Mouse (Mus musculus) kidney, postnatal 0 days (tissue): ENCODE data around the gene Inpp5k. TPM values are rescaled to one million over a fixed set of nuclear protein-coding genes. Genes with fewer than 3 reads are reported as not detected.

Experiments used
- ATAC-seq: fragments of 200-750 bp; cut with Nextera tagmentation; replicated peaks from 2 replicates; pipeline ENCODE4 v1.8.0; 2017; ENCODE audit warnings: low read depth, moderate number of reproducible peaks, moderate TSS enrichment, moderate library complexity; ENCODE audit not compliant: low FRiP score
- DNase-seq: peaks from one replicate; pipeline ENCODE4 v3.0.0-alpha.2; 2016; ENCODE audit warnings: low spot score
- H3K27ac ChIP-seq: fragments of 300-500 bp; sonication (generic); 2 replicates; pipeline ENCODE4 v1.5.1; 2014; ENCODE audit warnings: mild to moderate bottlenecking
- H3K27me3 ChIP-seq: fragments of 300-500 bp; sonication (generic); 2 replicates; pipeline ENCODE4 v1.6.1; 2014; ENCODE audit warnings: low read length, mixed read lengths; ENCODE audit not compliant: insufficient read depth
- H3K36me3 ChIP-seq: fragments of 300-500 bp; sonication (generic); 2 replicates; pipeline ENCODE4 v1.6.1; 2014; ENCODE audit warnings: low read length, mixed read lengths; ENCODE audit not compliant: insufficient read depth
- H3K4me1 ChIP-seq: fragments of 300-500 bp; sonication (generic); replicated peaks from 2 replicates; pipeline ENCODE4 v1.6.1; 2014; ENCODE audit warnings: antibody characterized with exemption, low read length, mixed read lengths; ENCODE audit not compliant: insufficient read depth
- H3K4me2 ChIP-seq: fragments of 300-500 bp; sonication (generic); 2 replicates; pipeline ENCODE4 v1.6.1; 2014; ENCODE audit warnings: mild to moderate bottlenecking, low read length, moderate library complexity, mixed read lengths
- H3K4me3 ChIP-seq: fragments of 300-500 bp; sonication (generic); replicated peaks from 2 replicates; pipeline ENCODE4 v1.5.1; 2014; ENCODE audit warnings: low read depth, low read length
- H3K9ac ChIP-seq: fragments of 300-500 bp; sonication (generic); 2 replicates; pipeline ENCODE4 v1.6.1; 2014; ENCODE audit warnings: low read depth, low read length
- H3K9me3 ChIP-seq: fragments of 300-500 bp; sonication (generic); replicated peaks from 2 replicates; pipeline ENCODE4 v1.6.1; 2016; ENCODE audit warnings: low read length, inconsistent platforms, mixed read lengths
- CTCF ChIP-seq: IDR thresholded peaks from 2 replicates; pipeline ENCODE4 v1.5.1; 2016; ENCODE audit warnings: antibody characterized with exemption, low read depth, mild to moderate bottlenecking, moderate library complexity
- WGBS: fragments of 180-500 bp; shearing (Covaris S2); extraction: QIAGEN DNeasy Blood & Tissue Kit; methylation state at CpG from one replicate; pipeline ENCODE4 v1.1.7; 2014; 5-methylcytosine and 5-hydroxymethylcytosine counted together
- polyA plus RNA-seq: library from polyadenylated mRNA; unstranded; fragments of >200 nt; fragmentation: Nextera tagmentation; extraction: Ambion mirVana; gene quantifications from 2 replicates; pipeline ENCODE4 v1.2.1, GENCODE M21; 2015

Inpp5k gene
- 35.9 and 38.6 TPM in 2 replicates for polyA plus RNA-seq

DNA sequence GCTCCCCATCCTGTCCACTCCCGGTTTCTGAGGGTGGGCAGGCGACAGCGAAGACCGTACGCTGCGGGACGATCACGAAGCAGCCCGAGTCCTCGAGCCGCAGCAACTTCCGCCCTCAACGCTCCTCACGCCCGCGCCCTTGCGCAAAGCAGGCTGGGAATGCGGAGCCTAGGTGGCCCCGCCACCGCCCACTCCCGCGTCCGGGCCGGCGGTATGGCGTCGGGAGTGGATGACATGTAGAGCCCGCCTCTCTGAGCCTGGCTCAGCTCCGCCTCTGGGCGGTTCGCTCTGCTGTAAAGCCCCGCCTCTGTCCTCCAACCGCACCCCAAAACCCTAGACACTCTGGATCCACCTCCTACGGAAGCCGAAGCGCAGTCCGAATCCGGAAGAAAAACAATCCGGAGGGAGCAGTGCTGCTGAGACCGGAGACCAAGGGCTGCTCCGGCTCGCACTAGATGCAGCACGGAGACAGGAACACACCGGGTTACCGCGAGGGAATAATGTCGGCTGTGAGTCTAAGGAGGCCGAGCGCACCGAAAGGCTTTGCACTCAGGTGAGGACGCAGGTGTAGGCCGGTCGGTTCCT is at the start of gene Inpp5k:
Gene Inpp5k (plus strand): TSS at position 344 of the 585 bp plus-strand sequence.
- H3K27me3 ChIP-seq, result no peaks in the 10 kb centered on the region
- H3K4me2 ChIP-seq, result peak within 1 kb of the TSS; percentile 58
- under 1% methylated on average over 53 of the region's 53 CpGs for WGBS
- H3K9me3 ChIP-seq, result no peaks in the 10 kb centered on the region
- H3K4me3 ChIP-seq, result peak within 1 kb of the TSS; percentile 61
- peaks cover 27% of the 10 kb centered on the region for H3K36me3 ChIP-seq
- H3K9ac ChIP-seq, result peak within 1 kb of the TSS; percentile 57
- ATAC-seq, result peak; percentile 96
- H3K4me1 ChIP-seq, result peaks cover 8% of the 10 kb centered on the region
- peak within 1 kb of the TSS; percentile 87 for H3K27ac ChIP-seq
- DNase-seq, result peak; percentile 99
- TF ChIP-seq CTCF, result no peak

DNA sequence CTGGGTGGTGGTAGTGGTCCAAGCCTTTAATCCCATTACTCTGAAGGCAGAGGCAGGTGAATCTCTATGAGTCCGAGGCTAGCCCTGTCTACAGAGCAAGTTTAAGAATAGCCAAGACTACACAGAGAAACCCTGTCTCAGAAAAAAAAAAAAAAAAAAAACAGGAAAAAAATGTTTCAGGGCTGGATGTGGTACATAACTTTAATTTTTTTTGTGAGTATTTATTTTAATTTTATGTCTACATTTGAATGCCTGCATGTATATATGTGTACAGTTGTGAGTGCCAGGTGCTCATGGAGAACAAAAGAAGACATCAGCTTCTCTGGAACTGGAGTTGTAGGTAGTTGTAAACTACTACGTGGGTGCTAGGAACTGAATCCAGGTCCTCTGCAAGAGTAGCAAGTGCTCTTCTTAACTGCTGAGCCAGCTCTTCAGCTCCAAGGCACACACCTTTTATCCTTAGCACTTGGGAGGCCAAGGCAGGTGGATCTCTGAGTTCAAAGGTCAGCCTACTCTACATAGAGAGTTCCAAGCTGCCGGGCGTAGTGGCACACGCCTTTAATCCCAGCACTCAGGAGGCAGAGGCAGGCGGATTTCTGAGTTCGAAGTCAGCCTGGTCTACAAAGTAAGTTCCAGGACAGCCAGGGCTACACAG is 49.2 kb upstream of the Inpp5k start:
- H3K4me2 ChIP-seq, result no peak overlapping the region
- H3K4me1 ChIP-seq, result 0 out of 2 replicates have a peak, but pooled peaks cover 3% of the 10 kb centered on the region
- no peaks in the 10 kb centered on the region for H3K36me3 ChIP-seq
- no peak for TF ChIP-seq CTCF
- H3K9me3 ChIP-seq, result no peaks in the 10 kb centered on the region
- no peak overlapping the region for H3K4me3 ChIP-seq
- DNase-seq, result no peak
- H3K27me3 ChIP-seq, result no peaks in the 10 kb centered on the region
- 94% methylated on average over 7 of the region's 7 CpGs for WGBS
- H3K27ac ChIP-seq, result no peak overlapping the region
- no peak for ATAC-seq
- H3K9ac ChIP-seq, result no peak overlapping the region

DNA sequence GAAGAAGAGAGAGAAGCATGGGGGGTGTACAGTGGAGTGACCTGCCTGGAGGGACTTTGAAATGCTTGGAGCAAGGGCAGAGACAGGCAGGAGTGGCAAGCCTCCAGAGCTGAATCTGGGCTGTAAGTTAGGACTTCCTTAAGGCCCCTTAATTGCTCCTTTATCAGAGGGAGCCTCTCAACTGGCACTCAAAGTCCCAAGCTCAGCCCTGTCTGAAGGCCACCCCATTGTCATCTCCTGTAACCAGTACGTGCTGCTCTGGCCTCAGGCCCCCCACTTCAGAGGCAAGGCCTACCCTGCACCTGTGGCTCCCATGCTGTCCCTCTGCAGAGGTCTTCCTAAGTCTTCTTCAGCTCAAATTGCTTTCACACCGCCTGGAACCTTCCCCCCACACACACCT is 47.3 kb upstream of the Inpp5k start:
- no peak overlapping the region for H3K9ac ChIP-seq
- no peak overlapping the region for H3K27ac ChIP-seq
- ATAC-seq (no peak), DNase-seq (no peak)
- no peaks in the 10 kb centered on the region for H3K9me3 ChIP-seq
- H3K36me3 ChIP-seq, result no peaks in the 10 kb centered on the region
- no peak for TF ChIP-seq CTCF
- H3K4me3 ChIP-seq, result no peak overlapping the region
- 0 out of 2 replicates have a peak, but pooled peaks cover 3% of the 10 kb centered on the region for H3K4me1 ChIP-seq
- no peak overlapping the region for H3K4me2 ChIP-seq
- no peaks in the 10 kb centered on the region for H3K27me3 ChIP-seq
- WGBS, result 61% methylated on average over 2 of the region's 2 CpGs

DNA sequence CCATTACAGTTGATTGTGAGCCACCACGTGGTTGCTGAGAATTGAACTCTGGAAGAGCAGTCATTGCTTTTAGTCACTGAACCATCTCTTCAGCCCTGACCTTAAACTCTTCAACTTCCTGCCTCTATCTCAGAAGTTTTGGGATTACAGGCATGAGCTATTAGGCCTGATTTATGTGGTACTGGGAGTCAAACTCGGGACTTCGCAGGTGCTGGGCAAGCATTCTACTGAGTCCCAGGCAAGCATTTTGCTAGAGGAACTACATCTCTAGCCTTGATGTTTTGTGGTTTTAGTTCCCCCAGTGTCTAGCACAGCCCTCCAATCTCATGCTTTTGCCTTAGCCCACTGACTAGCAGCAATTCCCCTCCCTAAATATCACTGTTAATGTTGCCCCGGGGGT is 45.7 kb upstream of the Inpp5k start:
- H3K4me2 ChIP-seq, result no peak overlapping the region
- WGBS, result 27% methylated on average over 4 of the region's 4 CpGs
- TF ChIP-seq CTCF, result no peak
- H3K9me3 ChIP-seq, result no peaks in the 10 kb centered on the region
- H3K9ac ChIP-seq, result no peak overlapping the region
- no peaks in the 10 kb centered on the region for H3K36me3 ChIP-seq
- DNase-seq, result peak; percentile 29
- ATAC-seq, result no peak
- H3K27ac ChIP-seq, result no peak overlapping the region
- no peaks in the 10 kb centered on the region for H3K27me3 ChIP-seq
- H3K4me3 ChIP-seq, result no peak overlapping the region
- peaks cover 13% of the 10 kb centered on the region for H3K4me1 ChIP-seq

- no peak for DNase-seq
- no peak for TF ChIP-seq CTCF
- no peak overlapping the region for H3K9ac ChIP-seq
- peaks cover 13% of the 10 kb centered on the region for H3K4me1 ChIP-seq
- H3K36me3 ChIP-seq, result no peaks in the 10 kb centered on the region
- no peaks in the 10 kb centered on the region for H3K9me3 ChIP-seq
- H3K27me3 ChIP-seq, result no peaks in the 10 kb centered on the region
- H3K4me3 ChIP-seq, result no peak overlapping the region
- no peak overlapping the region for H3K27ac ChIP-seq
- ATAC-seq, result no peak
- H3K4me2 ChIP-seq, result no peak overlapping the region
- 82% methylated on average over 5 of the region's 5 CpGs for WGBS
Observed at GRCm38 (mm10) chr11:75585978-75586377, 44.8 kb upstream of the Inpp5k start.

- ATAC-seq (no peak), DNase-seq (no peak)
- H3K36me3 ChIP-seq, result no peaks in the 10 kb centered on the region
- H3K9ac ChIP-seq, result no peak overlapping the region
- no peak for TF ChIP-seq CTCF
- H3K27me3 ChIP-seq, result no peaks in the 10 kb centered on the region
- no peaks in the 10 kb centered on the region for H3K9me3 ChIP-seq
- peaks cover 13% of the 10 kb centered on the region for H3K4me1 ChIP-seq
- H3K4me2 ChIP-seq, result no peak overlapping the region
- WGBS, result 81% methylated on average over 5 of the region's 5 CpGs
- H3K4me3 ChIP-seq, result no peak overlapping the region
- H3K27ac ChIP-seq, result no peak overlapping the region
Observed at GRCm38 (mm10) chr11:75586963-75587362, 43.8 kb upstream of the Inpp5k start.
